Mouse (Mus musculus): ENCODE data around the gene Donson. TPM values are rescaled to one million over a fixed set of nuclear protein-coding genes. Genes with fewer than 3 reads are reported as not detected.
"Not testable (repeated sequence)": the region's sequence is repeated elsewhere in the genome, so short reads cannot be mapped to it uniquely, and the experiment has no call there.

Gene Donson
- total and polyA plus RNA-seq, 2 experiments from 2014 or later: 4.9 to 5.0 TPM

GRCm38 (mm10) chr16:91647461-91648219 lies 40.9 kb downstream of the Donson start, which contains the start of gene Son:
Son (plus strand) TSS chr16:91647506.
- Histone ChIP-seq H3K4me2 (ENCODE audit: low read depth, low read length) (peak within 1 kb of the TSS; percentile 89), H3K9me3 (replicated peaks; ENCODE audit: control insufficient read depth, low read length) (no peaks in the 10 kb centered on the region), H3K4me3 (ENCODE audit: low read depth, low read length) (peak within 1 kb of the TSS; percentile 84), H3K27ac (ENCODE audit: low read depth) (peak within 1 kb of the TSS; percentile 99), H3K27me3 (ENCODE audit: control insufficient read depth, insufficient read depth, low read length) (no peaks in the 10 kb centered on the region), H3K9ac (replicated peaks; ENCODE audit: low read depth, low read length) (peak within 1 kb of the TSS; percentile 91), H3K36me3 (replicated peaks; ENCODE audit: control insufficient read depth, insufficient read depth, low read length) (peaks cover 20% of the 10 kb centered on the region), H3K4me1 (ENCODE audit: control insufficient read depth, insufficient read depth) (peaks cover 15% of the 10 kb centered on the region; the same call in 1 of the 2 replicates)
- peak; percentile 99 for DNase-seq (ENCODE audit: low spot score)
- peak; percentile 96 for ATAC-seq (ENCODE audit: insufficient read depth, low read depth)
- under 1% methylated on average over 68 of the region's 70 CpGs for WGBS
- TF ChIP-seq CTCF (IDR thresholded peaks at IDR 0.05; ENCODE audit: low read depth) (no peak), EP300 (IDR thresholded peaks at IDR 0.05; ENCODE audit: low read depth) (peak; percentile 55; the same call in 1 of the 2 replicates)

- peak; percentile 91 for DNase-seq (ENCODE audit: low spot score)
- H3K4me2 ChIP-seq (ENCODE audit: low read depth, low read length): peak within 1 kb of the TSS; percentile 89
- ATAC-seq (ENCODE audit: insufficient read depth, low read depth): peak; percentile 85
- no peaks in the 10 kb centered on the region for H3K9me3 ChIP-seq (replicated peaks; ENCODE audit: control insufficient read depth, low read length)
- no peaks in the 10 kb centered on the region for H3K27me3 ChIP-seq (ENCODE audit: control insufficient read depth, insufficient read depth, low read length)
- peaks cover 15% of the 10 kb centered on the region; the same call in 1 of the 2 replicates for H3K4me1 ChIP-seq (ENCODE audit: control insufficient read depth, insufficient read depth)
- peak within 1 kb of the TSS; percentile 91 for H3K9ac ChIP-seq (replicated peaks; ENCODE audit: low read depth, low read length)
- peak within 1 kb of the TSS; percentile 84 for H3K4me3 ChIP-seq (ENCODE audit: low read depth, low read length)
- under 1% methylated on average over 57 of the region's 59 CpGs for WGBS
- H3K27ac ChIP-seq (ENCODE audit: low read depth): peak within 1 kb of the TSS; percentile 99
- TF ChIP-seq EP300 (IDR thresholded peaks at IDR 0.05; ENCODE audit: low read depth): no peak
- no peak for TF ChIP-seq CTCF (IDR thresholded peaks at IDR 0.05; ENCODE audit: low read depth)
- H3K36me3 ChIP-seq (replicated peaks; ENCODE audit: control insufficient read depth, insufficient read depth, low read length): peaks cover 20% of the 10 kb centered on the region
Measured at GRCm38 (mm10) chr16:91646681-91647419, 41.7 kb downstream of the Donson start, which contains the start of gene Gart. Gart (minus strand) TSS chr16:91646952.

- Histone ChIP-seq H3K36me3 (replicated peaks; ENCODE audit: control insufficient read depth, insufficient read depth, low read length) (peaks cover 23% of the 10 kb centered on the region), H3K27me3 (ENCODE audit: control insufficient read depth, insufficient read depth, low read length) (no peaks in the 10 kb centered on the region), H3K9me3 (replicated peaks; ENCODE audit: control insufficient read depth, low read length) (no peaks in the 10 kb centered on the region), H3K9ac (replicated peaks; ENCODE audit: low read depth, low read length) (peak overlapping the region; percentile 91), H3K4me2 (ENCODE audit: low read depth, low read length) (peak overlapping the region; percentile 89), H3K4me3 (ENCODE audit: low read depth, low read length) (peak overlapping the region; percentile 84), H3K27ac (ENCODE audit: low read depth) (peak overlapping the region; percentile 99; the same call in 1 of the 2 replicates), H3K4me1 (ENCODE audit: control insufficient read depth, insufficient read depth) (peaks cover 15% of the 10 kb centered on the region; the same call in 1 of the 2 replicates)
- WGBS: 1% methylated on average over 11 of the region's 11 CpGs
- DNase-seq (ENCODE audit: low spot score): no peak
- no peak for TF ChIP-seq CTCF (IDR thresholded peaks at IDR 0.05; ENCODE audit: low read depth)
- TF ChIP-seq EP300 (IDR thresholded peaks at IDR 0.05; ENCODE audit: low read depth): no peak
- ATAC-seq (ENCODE audit: insufficient read depth, low read depth): no peak
Measured at GRCm38 (mm10) chr16:91645995-91646602, 42.5 kb downstream of the Donson start.

GRCm38 (mm10) chr16:91645420-91645819 lies 43.1 kb downstream of the Donson start:
- WGBS: no CpG with 5 or more reads among the region's 2 CpGs
- H3K9me3 ChIP-seq (replicated peaks; ENCODE audit: control insufficient read depth, low read length); H3K27me3 ChIP-seq (ENCODE audit: control insufficient read depth, insufficient read depth, low read length); DNase-seq (ENCODE audit: low spot score); H3K4me3 ChIP-seq (ENCODE audit: low read depth, low read length); H3K4me2 ChIP-seq (ENCODE audit: low read depth, low read length); ATAC-seq (ENCODE audit: insufficient read depth, low read depth); H3K27ac ChIP-seq (ENCODE audit: low read depth); H3K9ac ChIP-seq (replicated peaks; ENCODE audit: low read depth, low read length): not testable (repeated sequence)
- Histone ChIP-seq H3K4me1 (ENCODE audit: control insufficient read depth, insufficient read depth) (peaks cover 15% of the 10 kb centered on the region; the same call in 1 of the 2 replicates), H3K36me3 (replicated peaks; ENCODE audit: control insufficient read depth, insufficient read depth, low read length) (peaks cover 29% of the 10 kb centered on the region)

- 74% methylated on average over 2 of the region's 2 CpGs for WGBS
- no peak for ATAC-seq (ENCODE audit: insufficient read depth, low read depth)
- TF ChIP-seq CTCF (IDR thresholded peaks at IDR 0.05; ENCODE audit: low read depth): no peak
- TF ChIP-seq EP300 (IDR thresholded peaks at IDR 0.05; ENCODE audit: low read depth): no peak
- DNase-seq (ENCODE audit: low spot score): no peak
- H3K4me1 ChIP-seq (ENCODE audit: control insufficient read depth, insufficient read depth): 0 out of 2 replicates have a peak, but pooled peaks cover 11% of the 10 kb centered on the region
- H3K27me3 ChIP-seq (ENCODE audit: control insufficient read depth, insufficient read depth, low read length): no peaks in the 10 kb centered on the region
- no peak overlapping the region for H3K4me3 ChIP-seq (ENCODE audit: low read depth, low read length)
- no peak overlapping the region for H3K4me2 ChIP-seq (ENCODE audit: low read depth, low read length)
- no peaks in the 10 kb centered on the region for H3K9me3 ChIP-seq (replicated peaks; ENCODE audit: control insufficient read depth, low read length)
- no peak overlapping the region for H3K9ac ChIP-seq (replicated peaks; ENCODE audit: low read depth, low read length)
- H3K27ac ChIP-seq (ENCODE audit: low read depth): no peak overlapping the region
- H3K36me3 ChIP-seq (replicated peaks; ENCODE audit: control insufficient read depth, insufficient read depth, low read length): peaks cover 34% of the 10 kb centered on the region
Measured at GRCm38 (mm10) chr16:91644901-91645300, 43.7 kb downstream of the Donson start.

Measured in heart, postnatal 0 days (tissue).